Mouse (Mus musculus) CH12.LX (cell line): Measurements from ENCODE around the gene Cs. TPM values are rescaled to one million over a fixed set of nuclear protein-coding genes. Genes with fewer than 3 reads are reported as not detected.
A peak's percentile ranks its signal among the peaks of the same experiment; 100 is the strongest.

ENCODE experiments used
- DNase-seq: peaks from one replicate; pipeline ENCODE4 v3.0.0-alpha.2; 2013; ENCODE audit errors: extremely low read depth
- H3K27ac ChIP-seq: 2 replicates; pipeline ENCODE4 v1.5.1; 2012; ENCODE audit warnings: low read depth, mild to moderate bottlenecking, control low read depth, moderate library complexity; ENCODE audit not compliant: insufficient read depth
- H3K27me3 ChIP-seq: replicated peaks from 2 replicates; pipeline ENCODE3; 2012; ENCODE audit warnings: inconsistent platforms
- H3K36me3 ChIP-seq, 2 experiments: replicated peaks in 1 of 2; 2 replicates each; pipeline versions ENCODE3 to v1.6.1; 2012; ENCODE audit warnings: inconsistent platforms in 1 of 2, low read length in 1 of 2, mild to moderate bottlenecking in 1 of 2, mixed read lengths in 1 of 2, moderate library complexity in 1 of 2; ENCODE audit not compliant: control insufficient read depth in 1 of 2, insufficient read depth in 1 of 2
- H3K4me1 ChIP-seq, 2 experiments: 2 replicates each; pipeline ENCODE4 v1.6.1; 2012; ENCODE audit warnings: inconsistent platforms in 1 of 2, moderate library complexity in 1 of 2; ENCODE audit not compliant: insufficient read depth in 2 of 2, control insufficient read depth in 1 of 2
- H3K4me2 ChIP-seq: 2 replicates; pipeline ENCODE4 v1.6.1; 2012; ENCODE audit warnings: low read depth, mild to moderate bottlenecking, control low read depth; ENCODE audit not compliant: poor library complexity, insufficient read depth, severe bottlenecking
- H3K4me3 ChIP-seq, 3 experiments: fragments of 150-350 bp in 1 of 3; sonication (generic) in 1 of 3; replicated peaks in 1 of 3; 2 replicates each; pipeline versions ENCODE3 to v1.5.1; 2011 to 2012; ENCODE audit warnings: low read depth in 2 of 3, low read length in 2 of 3, mild to moderate bottlenecking in 2 of 3, moderate library complexity in 2 of 3, control low read depth in 1 of 3, improper control_type of control experiment in 1 of 3, inconsistent platforms in 1 of 3, mixed read lengths in 1 of 3; ENCODE audit not compliant: poor library complexity in 1 of 3
- H3K79me2 ChIP-seq: replicated peaks from 2 replicates; pipeline ENCODE4 v1.6.1; 2012; ENCODE audit warnings: mild to moderate bottlenecking, moderate library complexity; ENCODE audit not compliant: control insufficient read depth, poor library complexity, insufficient read depth, severe bottlenecking; ENCODE audit errors: extremely low read depth
- H3K9ac ChIP-seq: 2 replicates; pipeline ENCODE4 v1.6.1; 2012; ENCODE audit warnings: low read depth, mild to moderate bottlenecking, control low read depth, moderate library complexity; ENCODE audit not compliant: insufficient read depth
- H3K9me3 ChIP-seq: replicated peaks from 2 replicates; pipeline ENCODE3; 2012; ENCODE audit warnings: low read length, inconsistent platforms, mixed read lengths
- CHD1 ChIP-seq: IDR thresholded peaks from 2 replicates; pipeline ENCODE4 v1.6.1; 2012; ENCODE audit warnings: low read depth, low read length, improper control_type of control experiment, inconsistent platforms
- CTCF ChIP-seq, 2 experiments: IDR thresholded peaks in 1 of 2; conservative IDR thresholded peaks in 1 of 2; 2 replicates each; pipeline ENCODE4 v1.5.1; 2011 to 2012; ENCODE audit warnings: low read depth in 2 of 2, low read length in 2 of 2, improper control_type of control experiment in 1 of 2, inconsistent platforms in 1 of 2, mild to moderate bottlenecking in 1 of 2, moderate library complexity in 1 of 2
- E2F4 ChIP-seq: IDR thresholded peaks from 2 replicates; pipeline ENCODE4 v1.6.1; 2011; ENCODE audit warnings: low read depth, low read length, improper control_type of control experiment; ENCODE audit not compliant: insufficient replicate concordance
- ELF1 ChIP-seq: IDR thresholded peaks from 2 replicates; pipeline ENCODE4 v1.6.1; 2014; ENCODE audit warnings: low read depth, mild to moderate bottlenecking, inconsistent platforms, low read length, improper control_type of control experiment
- ETS1 ChIP-seq: conservative IDR thresholded peaks from 2 replicates; pipeline ENCODE4 v1.6.1; 2012; ENCODE audit warnings: low read depth, mild to moderate bottlenecking, inconsistent platforms, low read length, improper control_type of control experiment, moderate library complexity
- IRF4 ChIP-seq: IDR thresholded peaks from 2 replicates; pipeline ENCODE4 v1.6.1; 2014; ENCODE audit warnings: low read depth, mild to moderate bottlenecking, inconsistent platforms, low read length, improper control_type of control experiment
- JUND ChIP-seq: conservative IDR thresholded peaks from 2 replicates; pipeline ENCODE4 v1.6.1; 2011; ENCODE audit warnings: low read depth, low read length, improper control_type of control experiment
- MAFK ChIP-seq: IDR thresholded peaks from 2 replicates; pipeline ENCODE4 v1.6.1; 2011; ENCODE audit warnings: low read length, improper control_type of control experiment; ENCODE audit not compliant: insufficient replicate concordance
- MEF2A ChIP-seq: IDR thresholded peaks from 2 replicates; pipeline ENCODE4 v1.6.1; 2014; ENCODE audit warnings: low read depth, mild to moderate bottlenecking, inconsistent platforms, low read length, improper control_type of control experiment, borderline replicate concordance
- MXI1 ChIP-seq: IDR thresholded peaks from 2 replicates; pipeline ENCODE4 v1.6.1; 2011; ENCODE audit warnings: mild to moderate bottlenecking, low read depth, low read length, improper control_type of control experiment
- MYC ChIP-seq: IDR thresholded peaks from 2 replicates; pipeline ENCODE4 v1.6.1; 2011; ENCODE audit warnings: low read depth, mild to moderate bottlenecking, improper control_type of control experiment, low read length
- NELFE ChIP-seq: IDR thresholded peaks from 2 replicates; pipeline ENCODE4 v1.6.1; 2011; ENCODE audit warnings: low read depth, low read length, improper control_type of control experiment
- RAD21 ChIP-seq: IDR thresholded peaks from 2 replicates; pipeline ENCODE4 v1.6.1; 2011; ENCODE audit warnings: low read depth, mild to moderate bottlenecking, low read length, improper control_type of control experiment, moderate library complexity
- SIN3A ChIP-seq: IDR thresholded peaks from 2 replicates; pipeline ENCODE4 v1.6.1; 2012; ENCODE audit warnings: low read length, improper control_type of control experiment, inconsistent platforms
- USF1 ChIP-seq: IDR thresholded peaks from 2 replicates; pipeline ENCODE4 v1.6.1; 2014; ENCODE audit warnings: low read depth, mild to moderate bottlenecking, inconsistent platforms, low read length, improper control_type of control experiment
- ZC3H11A ChIP-seq: IDR thresholded peaks from 2 replicates; pipeline ENCODE4 v1.6.1; 2012; ENCODE audit warnings: low read depth, mild to moderate bottlenecking, inconsistent platforms, low read length, improper control_type of control experiment
- ZNF384 ChIP-seq: IDR thresholded peaks from 2 replicates; pipeline ENCODE4 v1.6.1; 2012; ENCODE audit warnings: low read depth, low read length, improper control_type of control experiment, inconsistent platforms
- dilution Hi-C: fragments of 300-500 bp; cut with MboI; formaldehyde crosslinking; loops from 2 replicates; pipeline ENCODE4 v1.14.3; 2020; ENCODE audit warnings: low sequenced_read_pairs; ENCODE audit not compliant: extremely low pct_unique_long_range_greater_than_20kb, extremely low pct_ligation_motif_present
- in situ Hi-C: fragments of 300-500 bp; cut with MboI; formaldehyde crosslinking; loops from 3 replicates; pipeline ENCODE4 v1.14.3; 2019; ENCODE audit warnings: low sequenced_read_pairs, low pct_ligation_motif_present, low pct_unique_long_range_greater_than_20kb, mixed read lengths
- polyA plus RNA-seq: library from polyadenylated mRNA; unstranded; fragments of >175 nt; gene quantifications from 2 replicates; pipeline ENCODE4 v1.2.1, GENCODE M21; 2012; ENCODE audit warnings: low read depth; ENCODE audit not compliant: insufficient read length
- total RNA-seq, 2 experiments: library from RNA; depleted of rRNA; stranded (reverse); fragments of 300-350 nt in 1 of 2; fragments of >200 nt in 1 of 2; gene quantifications; 2 replicates each; pipeline ENCODE4 v1.2.3; 2012 to 2014

Gene Cs
- total and polyA plus RNA-seq, 3 experiments, result 131 to 240 (median 145) TPM

- TF ChIP-seq ZC3H11A, result no peak
Measured at GRCm38 (mm10) chr10:128322141-128323108, 15.1 kb upstream of the Cs start, which contains the start of gene Cnpy2 (continued).

DNA sequence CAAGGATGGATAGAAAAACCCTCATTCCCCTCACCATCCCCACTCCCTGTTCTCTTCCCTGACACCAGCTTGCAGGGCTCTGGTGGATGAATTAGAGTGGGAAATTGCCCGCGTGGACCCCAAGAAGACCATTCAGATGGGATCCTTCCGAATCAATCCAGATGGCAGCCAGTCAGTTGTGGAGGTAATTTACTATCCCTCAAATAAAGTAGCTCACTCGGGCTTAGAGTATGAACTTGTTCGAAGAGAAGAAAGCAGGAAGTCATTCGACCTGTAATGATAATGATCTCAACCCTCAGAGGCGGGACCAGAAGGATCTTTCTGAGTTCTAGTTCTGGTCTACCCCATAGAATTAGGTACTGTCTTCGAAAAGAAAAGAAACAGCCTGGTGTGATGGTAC is 14.0 kb upstream of the Cs start:
- Histone ChIP-seq H3K4me3 (peak overlapping the region; percentile 64 to 86 (median 78)), H3K27ac (peak overlapping the region; percentile 47; the same call in 1 of the 2 replicates), H3K79me2 (peaks cover 3% of the 10 kb centered on the region), H3K4me2 (peak overlapping the region; percentile 76)
- TF ChIP-seq CHD1, result no peak
- TF ChIP-seq CTCF (conservative IDR thresholded peaks at IDR 0.05 in 1 of 2, IDR thresholded peaks at IDR 0.05 in 1 of 2; ENCODE audit: low read depth in 2 of 2, low read length in 2 of 2), result no peak
- no peak for TF ChIP-seq RAD21
- 0 out of 2 replicates have a peak, but pooled peaks have one; percentile 45 for TF ChIP-seq ELF1
- TF ChIP-seq, all 38 proteins: peak for 1
- in situ Hi-C loops, result no loop called here
- dilution Hi-C loops, result no loop called here
- no peak for DNase-seq
- H3K9me3 ChIP-seq, result no peaks in the 10 kb centered on the region
- no peaks in the 10 kb centered on the region for H3K27me3 ChIP-seq
- peak overlapping the region; percentile 93 for H3K9ac ChIP-seq
- peaks cover 42 to 60% of the 10 kb centered on the region in 2 experiments for H3K36me3 ChIP-seq
- H3K4me1 ChIP-seq, result peaks cover 6 to 15% of the 10 kb centered on the region in 2 experiments

DNA sequence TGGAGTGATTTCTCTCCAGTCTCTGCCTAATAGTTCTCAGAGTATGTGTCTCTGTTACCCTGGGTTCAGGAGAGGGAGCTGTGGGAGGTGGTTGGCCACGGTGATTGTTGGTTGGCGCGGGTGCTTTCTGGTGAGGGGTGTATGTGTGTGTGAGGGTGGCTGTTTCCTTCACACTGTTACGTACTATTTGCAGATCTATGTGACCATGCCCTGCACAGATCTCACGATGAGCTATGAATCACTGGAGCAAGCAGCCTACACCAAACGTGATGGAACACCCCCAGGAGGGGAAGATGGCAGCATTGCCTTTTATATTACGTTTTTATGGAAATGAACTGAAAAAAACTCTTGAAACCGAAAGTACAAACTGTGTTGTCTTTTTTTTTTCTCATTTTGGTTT is 10.7 kb upstream of the Cs start:
- Histone ChIP-seq H3K79me2 (peaks cover 3% of the 10 kb centered on the region; the same call in 1 of the 2 replicates), H3K4me3 (no peak overlapping the region), H3K9me3 (no peaks in the 10 kb centered on the region), H3K4me2 (no peak overlapping the region), H3K9ac (no peak overlapping the region), H3K27me3 (no peaks in the 10 kb centered on the region), H3K27ac (no peak overlapping the region), H3K36me3 (peaks cover 22 to 41% of the 10 kb centered on the region in 2 experiments), H3K4me1 (peaks cover 2 to 10% of the 10 kb centered on the region in 2 experiments; a peak in 2 of 4 replicates)
- TF ChIP-seq MXI1 (no peak), ZNF384 (peak; percentile 59), E2F4 (no peak)
- no peak for DNase-seq
- dilution Hi-C loops, result no loop called here
- in situ Hi-C loops, result no loop called here

DNA sequence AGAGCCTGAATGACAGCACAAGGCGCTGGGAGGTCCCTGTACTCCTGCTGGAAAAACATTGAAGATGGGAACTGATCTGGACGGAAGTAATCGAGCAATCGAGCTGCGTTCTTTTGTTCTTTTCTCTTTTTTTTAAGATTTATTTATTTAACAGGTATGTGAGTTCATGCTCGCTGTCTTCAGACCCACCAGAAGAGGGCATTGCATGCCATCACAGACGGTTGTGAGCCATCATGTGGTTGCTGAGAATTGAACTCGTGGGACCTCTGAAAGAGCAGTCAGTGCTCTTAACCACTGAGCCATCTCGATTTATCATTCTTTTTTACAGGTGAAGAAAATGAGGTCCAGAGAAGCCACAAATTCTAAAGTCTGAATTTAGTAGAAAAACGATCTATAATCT is 9.9 kb upstream of the Cs start:
- Histone ChIP-seq H3K4me2 (no peak overlapping the region), H3K27me3 (no peaks in the 10 kb centered on the region), H3K4me1 (peaks cover 2 to 10% of the 10 kb centered on the region in 2 experiments; a peak in 2 of 4 replicates), H3K9ac (no peak overlapping the region), H3K36me3 (peaks cover 22 to 41% of the 10 kb centered on the region in 2 experiments), H3K27ac (no peak overlapping the region), H3K79me2 (peaks cover 3% of the 10 kb centered on the region; the same call in 1 of the 2 replicates), H3K9me3 (no peaks in the 10 kb centered on the region), H3K4me3 (no peak overlapping the region)
- dilution Hi-C loops (no loop called here), in situ Hi-C loops (no loop called here)
- no peak for DNase-seq
- TF ChIP-seq CHD1 (no peak), MAFK (no peak), ZC3H11A (no peak), MYC (no peak), NELFE (no peak), SIN3A (no peak), JUND (no peak), RAD21 (peak; percentile 7), ELF1 (no peak), USF1 (no peak), CTCF (conservative IDR thresholded peaks at IDR 0.05 in 1 of 2, IDR thresholded peaks at IDR 0.05 in 1 of 2; ENCODE audit: low read depth in 2 of 2, low read length in 2 of 2) (peak in 1 of 2 experiments; percentile 52; a peak in 2 of 4 replicates), IRF4 (no peak), MEF2A (no peak), ETS1 (no peak)
